Comparison of ENCODE assay signal across 8 mouse cellular contexts in genomic region chr1:84284293-84285068, GRCm38 (mm10).
DNase-seq lines count a peak whose midpoint lies in the region; ATAC-seq and TF ChIP-seq lines count a peak whose summit lies in the region.

No protein-coding gene starts in this region.

- H3K9ac ChIP-seq in forebrain, embryonic 11.5 days (ENCODE audit: low read length), result peak overlapping the region; percentile 69
- peak overlapping the region; percentile 70 for H3K9ac ChIP-seq in heart, embryonic 16.5 days (ENCODE audit: low read length)
- peak overlapping the region; percentile 72 for H3K9ac ChIP-seq in neural tube, embryonic 14.5 days (replicated peaks; ENCODE audit: low read depth, low read length)

- no peak for TF ChIP-seq CTCF in E14TG2a.4 (conservative IDR thresholded peaks at IDR 0.05; ENCODE audit: low read length)
- no peak for TF ChIP-seq CTCF in brain, embryonic 14.5 days (IDR thresholded peaks at IDR 0.05; ENCODE audit: borderline replicate concordance, extremely low read depth, insufficient read depth, insufficient read length)
- no peak for TF ChIP-seq CTCF in lung, adult 2 months (IDR thresholded peaks at IDR 0.05; ENCODE audit: insufficient read depth, low read length)

- H3K4me3 ChIP-seq in E14TG2a.4 (replicated peaks; ENCODE audit: low read length), result peak overlapping the region; percentile 88
- H3K4me3 ChIP-seq in forebrain, embryonic 11.5 days (ENCODE audit: low read depth, low read length), result peak overlapping the region; percentile 56
- H3K4me3 ChIP-seq in heart, embryonic 16.5 days (ENCODE audit: low read length), result peak overlapping the region; percentile 70
- H3K4me3 ChIP-seq in lung, adult 2 months (replicated peaks; ENCODE audit: extremely low read depth, low read depth, low read length), result peak overlapping the region; percentile 71
- H3K4me3 ChIP-seq in neural tube, embryonic 14.5 days (ENCODE audit: low read depth, low read length), result peak overlapping the region; percentile 71

- 4% methylated on average over 52 of the region's 53 CpGs for WGBS in forebrain, embryonic 11.5 days
- WGBS in heart, embryonic 16.5 days, result 3% methylated on average over 34 of the region's 53 CpGs
- WGBS in lung, adult 2 months, result 7% methylated on average over 38 of the region's 53 CpGs
- WGBS in neural tube, embryonic 14.5 days, result 3% methylated on average over 35 of the region's 53 CpGs

- peaks cover 26% of the 10 kb centered on the region for H3K4me1 ChIP-seq in E14TG2a.4 (replicated peaks; ENCODE audit: low read depth, low read length)
- peaks cover 2% of the 10 kb centered on the region; the same call in 1 of the 2 replicates for H3K4me1 ChIP-seq in forebrain, embryonic 11.5 days (replicated peaks; ENCODE audit: control insufficient read depth, insufficient read depth, low read length)
- H3K4me1 ChIP-seq in heart, embryonic 16.5 days (ENCODE audit: control insufficient read depth, insufficient read depth, low read length), result peaks cover 4% of the 10 kb centered on the region
- H3K4me1 ChIP-seq in lung, adult 2 months (ENCODE audit: control insufficient read depth, insufficient read depth, low read length), result no peaks in the 10 kb centered on the region
- H3K4me1 ChIP-seq in neural tube, embryonic 14.5 days (ENCODE audit: control insufficient read depth, insufficient read depth, low read length), result peaks cover 23% of the 10 kb centered on the region

- no peaks in the 10 kb centered on the region for H3K36me3 ChIP-seq in E14TG2a.4 (ENCODE audit: insufficient read depth, low read length)
- no peaks in the 10 kb centered on the region for H3K36me3 ChIP-seq in forebrain, embryonic 11.5 days (ENCODE audit: control insufficient read depth, insufficient read depth, low read length)
- H3K36me3 ChIP-seq in heart, embryonic 16.5 days (ENCODE audit: control insufficient read depth, insufficient read depth), result no peaks in the 10 kb centered on the region
- no peaks in the 10 kb centered on the region for H3K36me3 ChIP-seq in neural tube, embryonic 14.5 days (ENCODE audit: control insufficient read depth, insufficient read depth, low read length)

- H3K27ac ChIP-seq in forebrain, embryonic 11.5 days (ENCODE audit: low read depth, low read length), result no peak overlapping the region
- H3K27ac ChIP-seq in heart, embryonic 16.5 days (ENCODE audit: low read length), result no peak overlapping the region
- H3K27ac ChIP-seq in neural tube, embryonic 14.5 days (ENCODE audit: low read depth, low read length), result peak overlapping the region; percentile 71

- DNase-seq in brain, embryonic 14.5 days (ENCODE audit: low read depth), result peak; percentile 84
- DNase-seq in forebrain, embryonic 11.5 days (ENCODE audit: low spot score), result peak; percentile 78
- DNase-seq in kidney, postnatal 36 days, result peak; percentile 13 to 71
- DNase-seq in lung, adult 2 months, result peak; percentile 19
- DNase-seq in yolk sac, embryonic 10.5 days (ENCODE audit: low spot score), result peak; percentile 42

- peaks cover 19% of the 10 kb centered on the region for H3K27me3 ChIP-seq in E14TG2a.4 (ENCODE audit: insufficient read depth, low read length)
- peaks cover 4% of the 10 kb centered on the region; the same call in 1 of the 2 replicates for H3K27me3 ChIP-seq in forebrain, embryonic 11.5 days (ENCODE audit: control insufficient read depth, insufficient read depth, low read length)
- peaks cover 17% of the 10 kb centered on the region for H3K27me3 ChIP-seq in heart, embryonic 16.5 days (ENCODE audit: control insufficient read depth, insufficient read depth, low read length)
- H3K27me3 ChIP-seq in neural tube, embryonic 14.5 days (ENCODE audit: control insufficient read depth, insufficient read depth, low read length), result no peaks in the 10 kb centered on the region

- H3K4me2 ChIP-seq in forebrain, embryonic 11.5 days (ENCODE audit: low read depth, low read length, severe bottlenecking), result peak overlapping the region; percentile 73
- H3K4me2 ChIP-seq in heart, embryonic 16.5 days (ENCODE audit: low read depth, low read length), result peak overlapping the region; percentile 93
- H3K4me2 ChIP-seq in neural tube, embryonic 14.5 days (ENCODE audit: low read depth, low read length), result peak overlapping the region; percentile 59

- peak; percentile 90 for ATAC-seq in forebrain, embryonic 11.5 days (replicated peaks; ENCODE audit: low FRiP score)
- peak; percentile 81 for ATAC-seq in heart, embryonic 16.5 days (replicated peaks; ENCODE audit: extremely low read depth, insufficient read depth, low FRiP score)
- peak; percentile 92 for ATAC-seq in neural tube, embryonic 14.5 days (ENCODE audit: low read depth)

- H3K9me3 ChIP-seq in E14TG2a.4 (ENCODE audit: low read length), result no peaks in the 10 kb centered on the region
- no peaks in the 10 kb centered on the region for H3K9me3 ChIP-seq in forebrain, embryonic 11.5 days (ENCODE audit: control insufficient read depth, low read length)
- no peaks in the 10 kb centered on the region for H3K9me3 ChIP-seq in heart, embryonic 16.5 days (replicated peaks; ENCODE audit: control insufficient read depth, low read length)
- no peaks in the 10 kb centered on the region for H3K9me3 ChIP-seq in neural tube, embryonic 14.5 days (ENCODE audit: control insufficient read depth, low read length)

- TF ChIP-seq POLR2A in brain, embryonic 14.5 days (IDR thresholded peaks at IDR 0.05; ENCODE audit: borderline replicate concordance, extremely low read depth, insufficient read depth, insufficient read length, poor library complexity, severe bottlenecking), result peak; percentile 48; the same call in 1 of the 2 replicates
- TF ChIP-seq POLR2A in lung, adult 2 months (IDR thresholded peaks at IDR 0.05; ENCODE audit: borderline replicate concordance, extremely low read depth, low read depth, low read length), result peak; percentile 36; the same call in 1 of the 2 replicates

Comparison
In these comparisons a context has a peak if more than half of its experiments do, and no peak if none do; other contexts are left out.
1. DNase-seq: peak in every context shown above with its lines; median percentile 84 in brain, embryonic 14.5 days; 78 in forebrain, embryonic 11.5 days; 42 in kidney, postnatal 36 days; 42 in yolk sac, embryonic 10.5 days; 19 in lung, adult 2 months.